7 mouse cellular contexts compared by ENCODE assay signal in the genomic region with DNA sequence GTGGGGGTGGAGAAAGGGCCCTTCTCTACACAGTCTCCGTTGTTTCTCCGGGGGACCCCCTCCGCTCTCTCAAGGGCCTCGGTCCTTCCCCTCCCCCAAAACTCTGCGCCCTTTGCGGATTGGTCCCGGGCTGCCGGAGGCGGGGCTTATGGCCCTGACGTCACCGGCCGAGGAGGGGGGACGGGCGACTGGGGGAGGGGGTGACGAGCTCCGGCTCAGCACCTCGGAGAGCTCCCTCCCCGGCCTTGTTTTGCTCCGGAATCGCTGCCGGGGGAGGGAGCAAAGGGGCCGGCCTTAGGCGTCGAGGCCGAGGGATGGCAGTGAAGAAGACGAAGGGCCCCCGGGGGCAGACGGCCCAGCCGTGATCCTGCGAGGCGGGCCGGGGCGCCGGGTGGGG. TPM values are rescaled to one million over a fixed set of nuclear protein-coding genes. Genes with fewer than 3 reads are reported as not detected.
DNase-seq lines count a peak whose midpoint lies in the region; ATAC-seq and TF ChIP-seq lines count a peak whose summit lies in the region.

TSS of gene Rundc3a (plus strand) at position 166 of the 397 bp plus-strand sequence.

- peaks cover 31% of the 10 kb centered on the region for H3K27me3 ChIP-seq in heart, embryonic 11.5 days (ENCODE audit: control insufficient read depth, insufficient read depth, low read length)
- H3K27me3 ChIP-seq in kidney, embryonic 14.5 days (ENCODE audit: control insufficient read depth, insufficient read depth, low read length), result peaks cover 11% of the 10 kb centered on the region
- H3K27me3 ChIP-seq in limb, embryonic 14.5 days (ENCODE audit: control insufficient read depth, insufficient read depth, low read length), result peaks cover 5% of the 10 kb centered on the region; the same call in 1 of the 2 replicates
- H3K27me3 ChIP-seq in midbrain, embryonic 16.5 days (ENCODE audit: control insufficient read depth, insufficient read depth, low read depth, low read length), result no peaks in the 10 kb centered on the region

- under 1% methylated on average over 32 of the region's 34 CpGs for WGBS in heart, embryonic 11.5 days (ENCODE audit: insufficient replicate concordance)
- WGBS in kidney, embryonic 14.5 days, result under 1% methylated on average over 31 of the region's 34 CpGs
- WGBS in limb, embryonic 14.5 days, result under 1% methylated on average over 20 of the region's 34 CpGs
- under 1% methylated on average over 30 of the region's 34 CpGs for WGBS in midbrain, embryonic 16.5 days

- H3K9ac ChIP-seq in heart, embryonic 11.5 days (ENCODE audit: low read depth, low read length), result no peak within 1 kb of the TSS
- 0 out of 2 replicates have a peak within 1 kb of the TSS, but pooled peaks have one; percentile 28 for H3K9ac ChIP-seq in kidney, embryonic 14.5 days (ENCODE audit: low read depth, low read length)
- no peak within 1 kb of the TSS for H3K9ac ChIP-seq in limb, embryonic 14.5 days (ENCODE audit: low read depth, low read length, severe bottlenecking)
- peak within 1 kb of the TSS; percentile 96 for H3K9ac ChIP-seq in midbrain, embryonic 16.5 days (ENCODE audit: low read depth, low read length)

- peaks cover 12% of the 10 kb centered on the region for H3K4me1 ChIP-seq in heart, embryonic 11.5 days (ENCODE audit: control insufficient read depth, insufficient read depth, low read length)
- H3K4me1 ChIP-seq in kidney, embryonic 14.5 days (ENCODE audit: control insufficient read depth, insufficient read depth, low read length), result peaks cover 13% of the 10 kb centered on the region
- peaks cover 7% of the 10 kb centered on the region for H3K4me1 ChIP-seq in limb, embryonic 14.5 days (ENCODE audit: control insufficient read depth, insufficient read depth, low read length)
- peaks cover 38% of the 10 kb centered on the region for H3K4me1 ChIP-seq in midbrain, embryonic 16.5 days (ENCODE audit: control insufficient read depth, insufficient read depth, low read length)

- peak; percentile 73 for ATAC-seq in heart, embryonic 11.5 days (replicated peaks; ENCODE audit: insufficient number of reproducible peaks, low FRiP score, low TSS enrichment)
- peak; percentile 84 for ATAC-seq in kidney, embryonic 14.5 days (ENCODE audit: low FRiP score, low TSS enrichment)
- ATAC-seq in limb, embryonic 14.5 days (ENCODE audit: low FRiP score, low read depth), result peak; percentile 87
- peak; percentile 91 for ATAC-seq in midbrain, embryonic 16.5 days

- H3K27ac ChIP-seq in heart, embryonic 11.5 days (ENCODE audit: low read depth, low read length), result no peak within 1 kb of the TSS
- 0 out of 2 replicates have a peak within 1 kb of the TSS, but pooled peaks have one; percentile 17 for H3K27ac ChIP-seq in kidney, embryonic 14.5 days (ENCODE audit: low read depth, low read length)
- H3K27ac ChIP-seq in limb, embryonic 14.5 days (replicated peaks; ENCODE audit: low read depth, low read length), result no peak within 1 kb of the TSS
- peak within 1 kb of the TSS; percentile 95 for H3K27ac ChIP-seq in midbrain, embryonic 16.5 days (ENCODE audit: low read length)

- no peaks in the 10 kb centered on the region for H3K9me3 ChIP-seq in heart, embryonic 11.5 days (replicated peaks; ENCODE audit: control insufficient read depth, low read length)
- H3K9me3 ChIP-seq in kidney, embryonic 14.5 days (ENCODE audit: control insufficient read depth, low read length), result no peaks in the 10 kb centered on the region
- H3K9me3 ChIP-seq in limb, embryonic 14.5 days (ENCODE audit: control insufficient read depth, low read length), result no peaks in the 10 kb centered on the region
- H3K9me3 ChIP-seq in midbrain, embryonic 16.5 days (replicated peaks; ENCODE audit: control insufficient read depth, low read length, poor library complexity, severe bottlenecking), result no peaks in the 10 kb centered on the region

- H3K4me3 ChIP-seq in heart, embryonic 11.5 days (ENCODE audit: low read depth, low read length), result peak within 1 kb of the TSS; percentile 43
- peak within 1 kb of the TSS; percentile 34 for H3K4me3 ChIP-seq in kidney, embryonic 14.5 days (ENCODE audit: low read length)
- peak within 1 kb of the TSS; percentile 35 for H3K4me3 ChIP-seq in limb, embryonic 14.5 days (replicated peaks; ENCODE audit: low read length)
- H3K4me3 ChIP-seq in midbrain, embryonic 16.5 days (ENCODE audit: low read depth, low read length), result peak within 1 kb of the TSS; percentile 84

- H3K36me3 ChIP-seq in heart, embryonic 11.5 days (ENCODE audit: control insufficient read depth, insufficient read depth, low read length), result no peaks in the 10 kb centered on the region
- H3K36me3 ChIP-seq in kidney, embryonic 14.5 days (ENCODE audit: control insufficient read depth, insufficient read depth, low read length), result no peaks in the 10 kb centered on the region
- no peaks in the 10 kb centered on the region for H3K36me3 ChIP-seq in limb, embryonic 14.5 days (ENCODE audit: control insufficient read depth, insufficient read depth, low read length)
- no peaks in the 10 kb centered on the region for H3K36me3 ChIP-seq in midbrain, embryonic 16.5 days (ENCODE audit: control insufficient read depth, insufficient read depth, low read length)

- TF ChIP-seq POLR2A in limb, embryonic 14.5 days (IDR thresholded peaks at IDR 0.05; ENCODE audit: borderline replicate concordance, extremely low read depth, insufficient read depth, insufficient read length), result no peak

- peak; percentile 92 for DNase-seq in adrenal gland, postnatal 25 days
- peak; percentile 85 for DNase-seq in embryo, embryonic 11.5 days (ENCODE audit: low read depth, low spot score)
- DNase-seq in limb, embryonic 14.5 days (ENCODE audit: low spot score), result peak; percentile 83
- peak; percentile 53 to 63 for DNase-seq in spleen, postnatal 36 days (ENCODE audit: low spot score in 2 of 2)

- peak within 1 kb of the TSS; percentile 96 for H3K4me2 ChIP-seq in heart, embryonic 11.5 days
- H3K4me2 ChIP-seq in kidney, embryonic 14.5 days (replicated peaks; ENCODE audit: low read depth, low read length), result peak within 1 kb of the TSS; percentile 87
- H3K4me2 ChIP-seq in limb, embryonic 14.5 days (replicated peaks; ENCODE audit: low read depth, low read length, severe bottlenecking), result peak within 1 kb of the TSS; percentile 94
- H3K4me2 ChIP-seq in midbrain, embryonic 16.5 days (ENCODE audit: low read length), result peak within 1 kb of the TSS; percentile 91

RNA-seq across cellular contexts. Expression of gene Rundc3a, which starts in this region (rescaled TPM):
- total RNA-seq in adrenal gland, postnatal 25 days (2021), result 24.4 and 39.7 TPM in 2 replicates
- 1.3 TPM in 2 replicates for polyA plus RNA-seq in heart, embryonic 11.5 days (2014; fragmentation: Nextera tagmentation; extraction: Ambion mirVana)
- 1.7 and 1.9 TPM in 2 replicates for polyA plus RNA-seq in kidney, embryonic 14.5 days (2014; fragmentation: Nextera tagmentation; extraction: Ambion mirVana)
- polyA plus RNA-seq in limb, embryonic 14.5 days (2012; rRNA removed), result 2.9 and 3.2 TPM in 2 replicates
- polyA plus RNA-seq in limb, embryonic 14.5 days (2014; fragmentation: Nextera tagmentation; extraction: Ambion mirVana), result 1.0 and 1.1 TPM in 2 replicates
- polyA plus RNA-seq in midbrain, embryonic 16.5 days (2015; fragmentation: Nextera tagmentation; extraction: Ambion mirVana), result 151 and 155 TPM in 2 replicates

Comparison
In these comparisons a context has a peak if more than half of its experiments do, and no peak if none do; other contexts are left out.
1. RNA of gene Rundc3a (polyA plus RNA-seq): 151 to 155 TPM in midbrain, embryonic 16.5 days; 1.0 to 3.2 TPM in limb, embryonic 14.5 days, 1.7 to 1.9 TPM in kidney, embryonic 14.5 days and 1.3 TPM in heart, embryonic 11.5 days; every median in the first group is over 10 times any median in the second.
2. H3K27ac ChIP-seq: peak in kidney, embryonic 14.5 days (single experiment) and midbrain, embryonic 16.5 days (single experiment); none in heart, embryonic 11.5 days (single experiment) and limb, embryonic 14.5 days (single experiment).
3. H3K4me3 ChIP-seq: peak in every context shown above with its lines; median percentile 84 in midbrain, embryonic 16.5 days; 43 in heart, embryonic 11.5 days; 35 in limb, embryonic 14.5 days; 34 in kidney, embryonic 14.5 days.
4. H3K9ac ChIP-seq: peak in kidney, embryonic 14.5 days (single experiment) and midbrain, embryonic 16.5 days (single experiment); none in heart, embryonic 11.5 days (single experiment) and limb, embryonic 14.5 days (single experiment).
5. Peak in every context shown above with its lines, with median percentiles within 50 percentile points of each other: DNase-seq, ATAC-seq and H3K4me2 ChIP-seq.